Mouse (Mus musculus): ENCODE data around the gene Jph2. TPM values are rescaled to one million over a fixed set of nuclear protein-coding genes. Genes with fewer than 3 reads are reported as not detected.

Gene Jph2
- 100 to 1,000 TPM; 393 to 402 TPM for total RNA-seq (2021)
- long read RNA-seq, experiment 1, full-length matches to known transcripts, result 10 of 67 reads
- long read RNA-seq, experiment 1, partial matches to known transcripts, result 56 of 67 reads
- long read RNA-seq, experiment 1, other reads (novel, unspliced or antisense), result 1 of 67 reads
- long read RNA-seq, experiment 2, full-length matches to known transcripts, result 9 of 40 reads
- long read RNA-seq, experiment 2, partial matches to known transcripts, result 4 of 40 reads
- long read RNA-seq, experiment 2, other reads (novel, unspliced or antisense), result 27 of 40 reads

DNA sequence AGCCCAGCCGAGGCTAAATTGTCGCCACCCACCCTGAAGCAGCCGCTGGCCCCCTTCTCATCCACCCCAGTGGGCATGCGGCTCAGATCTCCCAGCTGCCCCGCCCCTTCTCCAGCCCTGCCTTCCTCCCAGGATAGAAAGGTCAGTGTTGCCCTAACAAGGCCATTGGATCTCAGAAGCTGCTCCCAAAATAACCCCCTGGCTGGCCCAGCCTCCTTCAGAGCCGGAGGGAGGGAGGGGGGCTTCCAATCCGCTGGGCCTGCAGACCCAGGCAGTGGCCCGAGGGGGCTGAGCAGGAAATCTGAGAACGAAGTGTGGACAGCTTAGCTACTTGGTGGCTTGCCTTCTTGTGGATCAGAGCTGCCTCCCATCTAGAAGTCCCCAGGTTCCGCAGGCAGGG, at the start of gene Jph2:
Jph2 (minus strand) TSS at position 89 of the 400 bp plus-strand sequence.
- peak; percentile 85 to 90 for DNase-seq

- DNase-seq, result no peak
These were observed 49.6 kb upstream of the Jph2 start for GRCm38 (mm10) chr2:163447375-163447774.

- DNase-seq, result no peak
These were observed 46.2 kb upstream of the Jph2 start for GRCm38 (mm10) chr2:163444017-163444416.

GRCm38 (mm10) chr2:163443543-163443942, 45.8 kb upstream of the Jph2 start:
- DNase-seq, result peak; percentile 74 to 80

- DNase-seq, result no peak
These were observed 41.7 kb upstream of the Jph2 start for GRCm38 (mm10) chr2:163439488-163439887.

GRCm38 (mm10) chr2:163438619-163439451, 41.0 kb upstream of the Jph2 start:
- DNase-seq, result peak in 1 of 2 experiments; percentile 43

GRCm38 (mm10) chr2:163438246-163438618, 40.4 kb upstream of the Jph2 start, which contains the start of gene Gdap1l1:
Gdap1l1 (plus strand) TSS chr2:163438476.
- no peak for DNase-seq

DNA sequence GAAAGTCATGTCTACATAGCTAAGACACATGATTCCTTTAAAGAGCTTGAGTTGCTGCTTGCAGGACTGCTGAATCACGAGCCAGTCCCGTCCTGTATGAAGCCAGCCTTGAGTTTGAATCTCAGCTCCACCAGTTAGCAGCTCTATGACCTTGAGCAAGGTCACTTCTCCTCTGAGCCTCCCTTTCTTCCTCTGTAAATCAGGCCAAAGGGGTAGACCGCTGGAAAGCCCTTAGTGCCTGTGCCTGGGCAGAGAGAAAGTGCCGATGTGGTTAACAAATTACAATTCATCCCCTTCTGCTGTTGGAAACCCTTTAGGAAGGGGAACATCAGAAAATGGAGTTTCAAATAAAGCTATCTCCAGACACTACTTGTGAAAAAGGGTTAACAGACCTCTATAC, 40.0 kb upstream of the Jph2 start:
- DNase-seq, result no peak

DNA sequence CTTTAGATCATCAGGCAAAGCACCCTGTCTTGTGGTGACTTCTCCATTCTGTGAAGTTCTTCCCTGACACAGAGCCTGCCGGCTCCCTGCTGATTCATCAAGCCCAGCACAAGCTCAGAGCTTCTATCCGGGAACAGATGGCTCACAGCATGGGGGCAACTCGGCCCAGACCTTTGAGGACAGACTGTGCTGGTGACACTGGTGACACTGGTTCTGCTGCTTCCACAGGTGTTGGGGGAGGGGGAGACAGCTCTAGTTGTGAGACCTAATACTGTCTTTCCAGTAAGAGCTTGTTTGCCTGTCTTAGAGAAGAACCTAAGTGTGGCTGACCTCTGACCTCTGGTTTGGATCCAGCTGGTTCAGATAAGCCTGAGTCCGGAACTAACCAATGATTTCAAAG, 36.2 kb upstream of the Jph2 start:
- no peak for DNase-seq

GRCm38 (mm10) chr2:163431289-163431688, 33.5 kb upstream of the Jph2 start:
- no peak for DNase-seq

GRCm38 (mm10) chr2:163428346-163429011, 30.7 kb upstream of the Jph2 start:
- no peak for DNase-seq

DNA sequence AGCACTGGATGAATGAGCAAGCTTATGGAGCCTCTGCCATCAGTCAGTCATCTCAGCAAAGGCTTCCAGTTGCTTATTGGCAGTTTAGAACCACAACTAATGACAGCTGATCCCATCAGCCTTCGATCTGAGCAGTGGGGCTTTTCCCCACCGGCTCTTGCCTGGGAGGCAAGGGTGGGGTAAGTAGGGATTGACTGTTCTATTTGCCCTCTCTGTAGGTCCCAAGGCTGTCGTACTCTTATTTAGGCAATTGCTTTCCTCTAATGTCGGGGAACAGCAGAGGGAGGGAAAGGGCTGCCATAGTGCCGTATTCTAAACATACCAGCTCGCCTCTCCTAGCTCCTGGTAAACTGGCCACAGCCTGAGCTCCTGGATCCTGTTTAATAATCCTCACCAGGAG, 26.8 kb upstream of the Jph2 start, which contains the start of gene Oser1:
Oser1 (minus strand) TSS at position 101 of the 400 bp plus-strand sequence.
- DNase-seq, result no peak

- peak in 1 of 2 experiments; percentile 19 for DNase-seq
These were observed 25.3 kb upstream of the Jph2 start for GRCm38 (mm10) chr2:163422895-163423660.

DNA sequence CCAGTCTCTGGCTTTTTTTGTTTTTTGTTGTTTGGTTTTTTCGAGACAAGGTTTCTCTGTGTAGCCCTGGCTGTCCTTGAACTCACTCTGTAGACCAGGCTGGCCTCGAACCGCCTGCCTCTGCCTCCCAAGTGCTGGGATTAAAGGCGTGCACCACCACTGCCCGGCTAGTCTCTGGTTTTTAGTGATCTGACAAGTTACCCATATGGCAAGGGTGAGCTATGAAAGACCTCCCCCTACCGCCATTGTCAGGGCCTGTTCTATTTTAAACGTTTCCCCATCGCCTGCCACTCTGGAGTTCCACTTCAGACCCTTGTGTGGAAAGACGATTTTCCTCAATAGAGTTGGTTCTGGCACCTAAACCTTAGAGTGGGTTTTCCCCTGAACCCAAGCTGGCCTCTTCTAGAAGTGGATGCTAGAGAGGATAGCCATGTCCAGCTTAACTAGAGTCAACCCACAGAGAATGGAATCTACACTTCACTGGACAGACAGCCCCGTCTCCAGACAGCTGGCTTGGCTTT, 22.6 kb upstream of the Jph2 start:
- no peak for DNase-seq

DNA sequence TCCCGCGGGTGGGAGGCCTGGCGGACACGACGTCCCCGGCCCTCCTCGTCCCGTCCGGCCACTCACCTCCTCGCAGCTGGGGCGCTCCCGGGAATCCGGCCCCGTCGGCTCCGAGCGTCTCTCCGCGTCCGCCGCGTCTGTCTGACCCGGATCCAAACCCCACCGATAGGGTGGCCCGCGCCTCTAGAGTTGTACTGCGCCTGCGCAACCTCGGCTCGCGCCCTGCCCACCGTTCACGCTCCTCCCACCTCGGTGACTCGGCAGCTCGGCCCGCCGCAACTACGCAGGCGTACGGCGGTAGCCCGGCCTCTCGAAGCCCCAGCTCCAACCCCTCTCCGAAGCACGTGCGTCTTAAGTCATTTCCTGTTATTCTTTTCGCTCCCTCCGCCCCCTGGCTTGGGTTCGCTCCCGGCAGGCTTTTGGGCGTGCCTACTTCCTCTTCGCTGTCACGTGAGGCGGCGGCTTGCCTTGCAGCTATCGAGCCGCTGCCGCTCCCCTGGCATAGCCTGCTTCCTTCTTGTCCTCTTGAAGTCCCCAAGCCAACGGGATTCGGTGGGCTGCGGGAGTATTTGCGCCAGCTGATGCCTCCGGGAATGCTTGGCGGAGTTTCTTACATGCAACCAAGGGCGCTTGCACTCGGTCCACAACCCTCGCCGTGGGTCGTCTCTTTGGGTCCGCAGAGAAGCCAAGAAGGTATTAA, 21.7 kb upstream of the Jph2 start:
- peak; percentile 99 to 100 for DNase-seq

DNA sequence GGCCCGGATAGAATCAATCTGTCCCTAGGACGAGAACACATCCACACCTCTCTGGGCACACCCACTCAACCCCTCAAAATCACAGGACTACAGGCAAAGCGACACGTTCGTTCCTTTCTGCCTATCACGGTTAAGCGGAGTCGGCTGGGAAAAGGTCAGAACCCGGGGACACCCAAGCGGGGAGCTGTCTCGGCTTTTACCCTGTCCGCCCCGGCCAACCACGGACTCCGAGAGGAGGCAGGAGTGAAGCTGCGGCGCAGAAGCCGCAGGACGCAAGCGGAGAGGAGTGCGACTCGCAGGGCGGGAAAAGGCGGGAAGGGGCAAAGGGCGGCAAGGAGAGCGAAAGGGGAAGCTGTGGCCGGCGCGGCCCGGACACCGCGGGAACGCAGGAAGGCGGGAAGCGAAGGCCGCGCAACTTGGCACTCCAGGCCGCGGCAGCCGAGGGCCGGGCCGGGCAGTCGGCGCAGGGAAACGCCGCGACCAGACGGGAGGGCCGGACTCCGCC, 21.1 kb upstream of the Jph2 start:
- DNase-seq, result no peak

DNA sequence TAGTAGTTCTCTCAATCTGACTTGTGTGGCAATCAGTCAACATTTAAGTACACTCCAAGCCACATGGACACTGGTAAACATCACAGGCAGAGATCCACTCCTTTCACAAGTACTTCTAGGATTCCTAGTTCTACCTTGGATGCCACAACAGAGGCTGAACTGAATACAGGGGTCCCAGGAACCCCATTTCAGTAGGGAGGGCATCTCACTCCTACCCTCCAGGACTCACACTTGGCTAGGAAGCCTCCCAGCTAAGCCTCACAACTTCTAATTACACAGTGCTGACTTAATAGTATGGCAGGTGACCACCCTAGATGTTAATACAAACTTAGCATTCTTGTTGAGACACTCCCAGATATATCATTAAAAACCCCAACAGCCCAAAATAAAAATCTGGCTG, 20.0 kb upstream of the Jph2 start:
- DNase-seq, result no peak

DNA sequence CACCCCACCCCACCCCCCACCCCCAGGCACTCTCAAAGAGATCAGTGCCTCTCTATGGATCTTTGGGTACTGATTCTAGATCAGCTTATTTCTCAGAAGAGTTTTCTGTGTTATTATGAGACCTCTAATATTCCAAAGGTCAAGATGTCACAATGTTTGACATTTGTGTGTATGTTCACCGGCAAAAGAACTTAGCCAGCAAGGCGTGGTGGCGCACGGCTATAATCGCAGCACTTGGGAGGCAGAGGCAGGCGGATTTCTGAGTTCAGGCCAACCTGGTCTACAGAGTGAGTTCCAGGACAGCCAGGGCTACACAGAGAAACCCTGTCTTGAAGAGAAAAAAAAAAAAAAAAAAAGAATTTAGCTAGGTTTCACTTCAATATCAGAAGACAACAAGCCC, 19.2 kb upstream of the Jph2 start:
- no peak for DNase-seq

- no peak for DNase-seq
These were observed 15.2 kb upstream of the Jph2 start for GRCm38 (mm10) chr2:163412846-163413590.

- DNase-seq, result no peak
These were observed 14.6 kb upstream of the Jph2 start for GRCm38 (mm10) chr2:163412419-163412818.
